Mouse (Mus musculus) lung, postnatal 10 days (tissue): ENCODE results near the gene Pcsk6.

Experiments
- DNase-seq: peaks from one replicate; pipeline ENCODE4 v3.0.0; 2021

Gene Pcsk6

GRCm38 (mm10) chr7:66003447-66003846, 141.9 kb downstream of the Pcsk6 start:
- DNase-seq: no peak

GRCm38 (mm10) chr7:66003865-66004638, 142.5 kb downstream of the Pcsk6 start:
- DNase-seq: no peak

- peak; percentile 32 for DNase-seq
These were observed 143.5 kb downstream of the Pcsk6 start for GRCm38 (mm10) chr7:66005066-66005465.

GRCm38 (mm10) chr7:66008161-66008891, 146.8 kb downstream of the Pcsk6 start:
- DNase-seq: no peak

GRCm38 (mm10) chr7:66008892-66009273, 147.3 kb downstream of the Pcsk6 start:
- peak; percentile 38 for DNase-seq

- no peak for DNase-seq
These were observed 149.0 kb downstream of the Pcsk6 start for GRCm38 (mm10) chr7:66010518-66010917.

- peak; percentile 19 for DNase-seq
These were observed 166.2 kb downstream of the Pcsk6 start for GRCm38 (mm10) chr7:66027747-66028146.

- DNase-seq: peak; percentile 54
These were observed 167.4 kb downstream of the Pcsk6 start for GRCm38 (mm10) chr7:66028766-66029512.

- no peak for DNase-seq
These were observed 175.3 kb downstream of the Pcsk6 start for GRCm38 (mm10) chr7:66036809-66037208.

GRCm38 (mm10) chr7:66038261-66038660, 176.7 kb downstream of the Pcsk6 start:
- no peak for DNase-seq

- DNase-seq: peak; percentile 32
These were observed 177.2 kb downstream of the Pcsk6 start for GRCm38 (mm10) chr7:66038730-66039129.

GRCm38 (mm10) chr7:66040026-66040814, 178.7 kb downstream of the Pcsk6 start:
- DNase-seq: no peak

- no peak for DNase-seq
These were observed 182.3 kb downstream of the Pcsk6 start, which contains the start of gene Gm45213 for GRCm38 (mm10) chr7:66043552-66044459. Gene Gm45213, plus strand, starts transcription at chr7:66043602.

GRCm38 (mm10) chr7:66044617-66045016, 183.1 kb downstream of the Pcsk6 start:
- no peak for DNase-seq

GRCm38 (mm10) chr7:66046921-66047918, 185.7 kb downstream of the Pcsk6 start:
- no peak for DNase-seq

- no peak for DNase-seq
These were observed 186.4 kb downstream of the Pcsk6 start for GRCm38 (mm10) chr7:66047975-66048374.

GRCm38 (mm10) chr7:66048446-66049230, 187.1 kb downstream of the Pcsk6 start:
- no peak for DNase-seq

GRCm38 (mm10) chr7:66053946-66054483, 192.5 kb downstream of the Pcsk6 start:
- DNase-seq: no peak

GRCm38 (mm10) chr7:66055356-66055755, 193.8 kb downstream of the Pcsk6 start:
- peak; percentile 51 for DNase-seq
